In the genomic region with DNA sequence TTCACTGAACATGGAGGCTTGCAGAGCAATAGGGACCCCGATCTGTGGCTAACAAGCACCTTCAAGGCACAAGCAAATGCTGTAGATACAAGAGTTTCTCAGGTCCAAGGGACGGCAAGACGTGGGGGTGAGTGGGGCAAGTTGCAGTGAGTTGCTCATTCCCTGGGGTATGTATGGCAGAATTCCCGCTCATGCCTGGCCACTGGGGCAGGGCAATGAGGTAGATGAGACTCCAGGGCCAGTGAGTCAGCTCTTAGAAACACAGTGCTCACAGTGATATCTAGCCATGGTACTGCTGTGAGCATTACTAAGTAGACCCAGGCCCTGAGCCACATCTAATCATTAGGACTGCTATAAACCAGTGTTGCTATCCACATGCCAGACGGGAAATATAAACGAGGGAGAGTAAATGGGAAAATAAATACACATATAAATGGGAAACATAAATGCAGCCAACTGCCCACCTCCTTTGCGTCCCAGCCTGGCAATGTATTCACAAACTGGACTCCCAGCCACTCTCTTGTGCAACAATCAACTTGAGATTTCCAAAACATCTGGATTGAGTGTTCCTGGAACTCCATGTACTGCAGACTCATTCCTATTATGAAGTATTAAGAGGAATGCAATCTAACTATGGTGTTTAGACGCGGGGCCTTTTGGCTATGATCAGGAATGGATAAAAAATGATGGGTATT, we compare ENCODE assay signal across 22 mouse cellular contexts. TPM values are rescaled to one million over a fixed set of nuclear protein-coding genes. Genes with fewer than 3 reads are reported as not detected.
A peak's percentile ranks its signal among the peaks of the same experiment; 100 is the strongest.
DNase-seq lines count a peak whose midpoint lies in the region; ATAC-seq and TF ChIP-seq lines count a peak whose summit lies in the region.
"Had no signal": no experiment of that assay in that cellular context is flagged by ENCODE, and none has a peak within 500 bp of the region (broad histone marks: within the 10 kb centered on the region; RNA-seq: fewer than 3 reads in every experiment).

No protein-coding gene starts in this region.

- H3K27me3 ChIP-seq in lung, embryonic 15.5 days: no peaks in the 10 kb centered on the region
- no peaks in the 10 kb centered on the region for H3K27me3 ChIP-seq in small intestine, adult 2 months (ENCODE audit: control insufficient read depth, insufficient read depth, low read length)
- H3K27me3 ChIP-seq: forebrain, embryonic 15.5 days; liver, embryonic 12.5 days had no signal

- ATAC-seq in lung, embryonic 15.5 days (ENCODE audit: borderline replicate concordance, extremely low read depth, low FRiP score, low TSS enrichment): no peak
- ATAC-seq: forebrain, embryonic 15.5 days; inflammation-experienced regulatory T-cells, adult 6 months; liver, embryonic 12.5 days; midbrain, embryonic 16.5 days had no signal

- intact Hi-C loops in left cerebral cortex, postnatal 25 days (cut with DNase I): no loop called here

- H3K9me3 ChIP-seq in lung, embryonic 15.5 days: no peaks in the 10 kb centered on the region
- H3K9me3 ChIP-seq: forebrain, embryonic 15.5 days; liver, embryonic 12.5 days had no signal

- 0 out of 2 replicates have a peak overlapping the region, but pooled peaks have one; percentile 10 for H3K27ac ChIP-seq in lung, embryonic 15.5 days
- H3K27ac ChIP-seq in embryonic fibroblast, embryonic 13.5 days (ENCODE audit: insufficient read depth, low read length): peak overlapping the region; percentile 97
- H3K27ac ChIP-seq in small intestine, adult 2 months (ENCODE audit: insufficient read depth, low read depth, low read length): peak overlapping the region; percentile 43
- H3K27ac ChIP-seq: forebrain, embryonic 15.5 days; liver, embryonic 12.5 days had no signal

- WGBS in lung, embryonic 15.5 days: 76% methylated on average over 9 of the region's 9 CpGs
- WGBS in small intestine, adult 2 months: 87% methylated on average over 9 of the region's 9 CpGs

- TF ChIP-seq POLR2A in embryonic fibroblast, embryonic 13.5 days (IDR thresholded peaks at IDR 0.05; ENCODE audit: low read depth, low read length): no peak
- no peak for TF ChIP-seq POLR2A in small intestine, adult 2 months (IDR thresholded peaks at IDR 0.05; ENCODE audit: low read depth, low read length)

- peaks cover 38% of the 10 kb centered on the region for H3K4me1 ChIP-seq in lung, embryonic 15.5 days
- peaks cover 8% of the 10 kb centered on the region for H3K4me1 ChIP-seq in embryonic fibroblast, embryonic 13.5 days (ENCODE audit: control insufficient read depth, insufficient read depth, low read length)
- peaks cover 11% of the 10 kb centered on the region for H3K4me1 ChIP-seq in small intestine, adult 2 months (ENCODE audit: control insufficient read depth, insufficient read depth, insufficient read length, low read length)

- H3K36me3 ChIP-seq in lung, embryonic 15.5 days: no peaks in the 10 kb centered on the region
- H3K36me3 ChIP-seq in small intestine, adult 2 months (ENCODE audit: control insufficient read depth, insufficient read depth, low read length): no peaks in the 10 kb centered on the region
- H3K36me3 ChIP-seq: forebrain, embryonic 15.5 days; liver, embryonic 12.5 days had no signal

- H3K4me2 ChIP-seq in lung, embryonic 15.5 days: no peak overlapping the region
- H3K4me2 ChIP-seq: forebrain, embryonic 15.5 days; liver, embryonic 12.5 days had no signal

- no peak overlapping the region for H3K9ac ChIP-seq in lung, embryonic 15.5 days
- H3K9ac ChIP-seq: forebrain, embryonic 15.5 days; liver, embryonic 12.5 days had no signal

- no peak for TF ChIP-seq CTCF in embryonic fibroblast, embryonic 13.5 days (IDR thresholded peaks at IDR 0.05; ENCODE audit: borderline replicate concordance, insufficient read depth, low read length)
- TF ChIP-seq CTCF in small intestine, adult 2 months (IDR thresholded peaks at IDR 0.05; ENCODE audit: extremely low read depth, insufficient read length, insufficient replicate concordance, low read depth, low read length): no peak

- peak; percentile 51 for DNase-seq in adrenal gland, postnatal 14 days
- no peak for DNase-seq in adrenal gland, adult 8-10 months
- DNase-seq in lung, postnatal 14 days: no peak
- no peak for DNase-seq in right cerebral cortex, postnatal 36 days (ENCODE audit: low spot score in 2 of 2)
- no peak for DNase-seq in left cerebral cortex, postnatal 25 days (ENCODE audit: low spot score in 2 of 2)
- DNase-seq: B cell, adult 2 months; cerebellum, adult 2 months; thymus, postnatal 36 days had no signal

- no peak overlapping the region for H3K4me3 ChIP-seq in lung, embryonic 15.5 days
- H3K4me3 ChIP-seq in embryonic fibroblast, embryonic 13.5 days (ENCODE audit: insufficient read depth, low read length): no peak overlapping the region
- no peak overlapping the region for H3K4me3 ChIP-seq in small intestine, adult 2 months (ENCODE audit: low read depth, low read length)
- H3K4me3 ChIP-seq: forebrain, embryonic 15.5 days; liver, embryonic 12.5 days had no signal

RNA-seq across cellular contexts. Expression of gene Rasa3, which starts 57.0 kb away (rescaled TPM):
- 29.4 and 39.3 TPM in 2 replicates for total RNA-seq in adrenal gland, postnatal 14 days (2021)
- total RNA-seq in adrenal gland, adult 8-10 months (2022): 10 to 100 TPM; 27.8 to 46.6 (median 33.1) TPM
- polyA plus RNA-seq in lung, embryonic 15.5 days (2015; fragmentation: Nextera tagmentation; extraction: Ambion mirVana): 42.8 and 45.6 TPM in 2 replicates
- polyA plus RNA-seq in embryonic fibroblast, embryonic 13.5 days (2011; ENCODE audit: insufficient read length, low read depth, missing spikeins): 57.2 and 62.6 TPM in 2 replicates
- polyA plus RNA-seq in small intestine, adult 2 months (2012; rRNA removed): 8.5 and 13.1 TPM in 2 replicates
- total RNA-seq in left cerebral cortex, postnatal 25 days (2021): 10 to 100 TPM; 56.7 TPM

RNA-seq across cellular contexts. Expression of gene 1700029H14Rik, which starts 58.1 kb away (rescaled TPM):
- not detected in 2 replicates for total RNA-seq in adrenal gland, postnatal 14 days (2021)
- not detected for total RNA-seq in adrenal gland, adult 8-10 months (2022)
- not detected in 2 replicates for polyA plus RNA-seq in lung, embryonic 15.5 days (2015; fragmentation: Nextera tagmentation; extraction: Ambion mirVana)
- polyA plus RNA-seq in embryonic fibroblast, embryonic 13.5 days (2011; ENCODE audit: insufficient read length, low read depth, missing spikeins): not detected in 2 replicates
- not detected in 2 replicates for polyA plus RNA-seq in small intestine, adult 2 months (2012; rRNA removed)
- not detected for total RNA-seq in left cerebral cortex, postnatal 25 days (2021)
- total RNA-seq: ES-E14; granulocyte monocyte progenitor cell, adult 5-6 weeks; heart, postnatal 25 days; layer of hippocampus, adult 8-10 months; megakaryocyte progenitor cell, adult 5-6 weeks had no signal
- polyA plus RNA-seq: forebrain, embryonic 15.5 days; inflammation-experienced regulatory T-cells, adult 6 months; kidney, embryonic 14.5 days; liver, embryonic 12.5 days; midbrain, embryonic 16.5 days; neural tube, embryonic 14.5 days had no signal

Comparison
In these comparisons a context has a peak if more than half of its experiments do, and no peak if none do; other contexts are left out.
1. H3K27ac ChIP-seq: peak in every context shown above with its lines; median percentile 97 in embryonic fibroblast, embryonic 13.5 days; 43 in small intestine, adult 2 months; 10 in lung, embryonic 15.5 days.